Mouse (Mus musculus) thymus, adult 2 months (tissue): ENCODE data around the gene Ccnd2.

Experiments used
- CTCF ChIP-seq: fragments of 200-500 bp; IDR thresholded peaks from 2 replicates; pipeline ENCODE4 v1.5.1; 2012; ENCODE audit warnings: mild to moderate bottlenecking, control low read depth, low read length, moderate library complexity, borderline replicate concordance; ENCODE audit not compliant: control insufficient read depth, poor library complexity, insufficient read depth; ENCODE audit errors: extremely low read depth
- POLR2A ChIP-seq: fragments of 200-500 bp; IDR thresholded peaks from 2 replicates; pipeline ENCODE4 v1.6.1; 2012; ENCODE audit warnings: mild to moderate bottlenecking, low read length, control low read depth, moderate library complexity; ENCODE audit not compliant: control insufficient read depth, poor library complexity, insufficient read depth; ENCODE audit errors: extremely low read depth

- TF ChIP-seq CTCF = no peak
- no peak for TF ChIP-seq POLR2A
Observed at GRCm38 (mm10) chr6:127133433-127134245, 18.4 kb downstream of the Ccnd2 start.
